Mouse (Mus musculus) G1E (cell line): ENCODE results near the gene Ranbp10. TPM values are rescaled to one million over a fixed set of nuclear protein-coding genes. Genes with fewer than 3 reads are reported as not detected.

Experiments used
- ATAC-seq: 2 replicates; pipeline ENCODE4 v1.8.0; 2016; ENCODE audit warnings: mild to moderate bottlenecking; ENCODE audit not compliant: insufficient number of reproducible peaks, poor library complexity, low FRiP score, severe bottlenecking; ENCODE audit errors: extremely low read depth
- DNase-seq: peaks from one replicate; pipeline ENCODE4 v3.0.0; 2012; ENCODE audit warnings: low spot score
- H3K27me3 ChIP-seq: 2 replicates; pipeline ENCODE4 v1.6.1; 2012; ENCODE audit warnings: mild to moderate bottlenecking, low read length, inconsistent platforms; ENCODE audit not compliant: insufficient read depth
- H3K36me3 ChIP-seq: replicated peaks from 2 replicates; pipeline ENCODE3; 2012; ENCODE audit warnings: mild to moderate bottlenecking, inconsistent platforms
- H3K4me1 ChIP-seq: 2 replicates; pipeline ENCODE4 v1.6.1; 2012; ENCODE audit warnings: low read depth, low read length, inconsistent platforms, mixed read lengths; ENCODE audit not compliant: insufficient read depth
- H3K4me3 ChIP-seq: 2 replicates; pipeline ENCODE4 v1.5.1; 2012; ENCODE audit warnings: low read depth, mild to moderate bottlenecking, inconsistent platforms, low read length, moderate library complexity, mixed read lengths
- H3K9me3 ChIP-seq: replicated peaks from 2 replicates; pipeline ENCODE4 v1.6.1; 2012; ENCODE audit warnings: inconsistent platforms
- CTCF ChIP-seq: IDR thresholded peaks from 2 replicates; pipeline ENCODE4 v1.5.1; 2012; ENCODE audit warnings: low read depth, low read length, inconsistent platforms, mixed read lengths
- GATA1 ChIP-seq: IDR thresholded peaks from 2 replicates; pipeline ENCODE4 v1.6.1; 2012; ENCODE audit warnings: borderline replicate concordance, low read length, inconsistent platforms, mixed read lengths
- GATA2 ChIP-seq: IDR thresholded peaks from 2 replicates; pipeline ENCODE4 v1.6.1; 2012; ENCODE audit warnings: low read depth, low read length, inconsistent platforms, borderline replicate concordance
- POLR2AphosphoS5 ChIP-seq: IDR thresholded peaks from 2 replicates; pipeline ENCODE4 v1.6.1; 2012; ENCODE audit warnings: low read depth, low read length, inconsistent platforms; ENCODE audit not compliant: insufficient replicate concordance
- TAL1 ChIP-seq: conservative IDR thresholded peaks from 2 replicates; pipeline ENCODE4 v1.6.1; 2012; ENCODE audit warnings: low read depth, low read length, inconsistent platforms, mixed read lengths
- polyA plus RNA-seq: library from polyadenylated mRNA; stranded (reverse); fragments of >175 nt; gene quantifications from 2 replicates; pipeline ENCODE4 v1.2.3, GENCODE M21; 2012
- total RNA-seq, 2 experiments: library from RNA; stranded (forward) in 1 of 2; stranded (reverse) in 1 of 2; fragments of 200-1000 nt in 1 of 2; fragments of >200 nt in 1 of 2; fragmentation: Nextera tagmentation in 1 of 2; gene quantifications; 2 replicates each; pipeline ENCODE4 v1.2.3; 2014 to 2017

The Ranbp10 gene
- total and polyA plus RNA-seq, 3 experiments: 14.3 to 114 (median 29.3) TPM

DNA sequence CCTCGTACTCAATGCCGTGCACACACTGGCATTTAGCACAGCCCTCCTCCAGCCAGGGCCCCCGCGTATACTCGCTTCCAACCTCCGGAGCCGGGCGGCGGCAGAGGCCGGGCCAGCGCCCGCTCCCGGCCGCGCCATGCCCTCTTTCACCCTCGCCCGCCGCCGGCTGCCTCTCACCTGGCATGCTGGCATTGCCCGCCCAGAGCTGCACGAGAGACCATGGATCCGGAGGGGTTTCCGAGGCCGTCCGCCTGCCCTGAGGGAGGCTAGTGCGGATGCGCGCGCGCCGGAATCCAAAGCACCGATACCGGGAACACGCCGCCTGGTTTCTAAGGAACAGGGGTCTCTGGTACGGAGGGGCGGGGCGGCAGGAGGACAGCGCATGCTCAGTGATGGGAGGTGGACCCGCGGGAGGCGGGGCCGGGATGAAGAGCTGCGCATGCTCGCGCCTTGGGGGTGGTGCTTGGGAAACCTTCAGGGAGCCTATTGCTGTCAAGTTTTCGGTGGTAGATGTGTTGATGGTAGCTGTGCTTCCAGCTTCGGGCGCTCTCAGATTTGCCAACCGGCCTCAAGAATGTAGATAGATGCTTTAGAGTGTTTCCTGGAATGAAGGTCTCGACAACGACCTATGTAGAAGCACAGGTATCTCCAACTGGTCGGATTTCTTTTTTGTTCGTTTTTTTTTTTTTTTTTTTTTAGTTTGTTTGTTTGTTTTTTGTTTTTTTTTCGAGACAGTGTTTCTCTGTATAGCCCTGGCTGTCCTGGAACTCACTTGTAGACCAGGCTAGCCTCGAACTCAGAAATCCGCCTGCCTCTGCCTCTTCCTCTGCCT is 68.7 kb downstream of the Ranbp10 start, which contains the start of gene Gfod2:
Gene Gfod2, minus strand, starts transcription at position 388 of the 832 bp plus-strand sequence.
- DNase-seq (peak; percentile 97), ATAC-seq (peak; percentile 88)
- peaks cover 17% of the 10 kb centered on the region for H3K4me1 ChIP-seq
- TF ChIP-seq CTCF (no peak), GATA2 (no peak), GATA1 (no peak), POLR2AphosphoS5 (no peak), TAL1 (no peak)
- peak within 1 kb of the TSS; percentile 83 for H3K4me3 ChIP-seq
- no peaks in the 10 kb centered on the region for H3K36me3 ChIP-seq
- peaks cover 4% of the 10 kb centered on the region; the same call in 1 of the 2 replicates for H3K27me3 ChIP-seq
- H3K9me3 ChIP-seq: no peaks in the 10 kb centered on the region

DNA sequence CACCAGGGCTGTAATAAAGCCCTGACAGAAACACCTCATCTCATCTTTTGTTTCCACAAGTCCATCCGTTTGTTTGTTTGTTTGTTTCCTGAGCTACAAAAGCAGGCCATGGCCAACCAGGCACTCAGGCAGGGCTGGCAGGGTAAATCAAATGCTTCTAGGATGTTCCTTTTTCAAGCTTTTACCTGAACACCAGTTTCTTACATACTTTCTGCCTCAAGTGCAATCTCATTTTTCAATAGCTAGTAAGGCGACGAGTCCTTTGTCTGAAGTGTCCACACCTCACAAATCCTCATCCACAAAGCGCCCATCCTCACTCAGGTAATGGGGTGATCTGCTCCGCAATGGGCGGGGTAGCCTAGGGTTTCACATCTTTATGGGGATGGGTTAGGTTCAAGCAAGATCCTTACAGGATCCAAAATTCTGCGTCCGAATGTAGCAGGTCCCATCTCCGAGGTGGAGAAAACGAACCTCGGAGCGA is 69.3 kb downstream of the Ranbp10 start:
- TF ChIP-seq GATA1 (no peak), TAL1 (no peak), POLR2AphosphoS5 (no peak), GATA2 (no peak), CTCF (no peak)
- ATAC-seq: no peak
- Histone ChIP-seq H3K36me3 (no peaks in the 10 kb centered on the region), H3K4me1 (peaks cover 21% of the 10 kb centered on the region), H3K9me3 (no peaks in the 10 kb centered on the region), H3K27me3 (peaks cover 4% of the 10 kb centered on the region; the same call in 1 of the 2 replicates), H3K4me3 (peak overlapping the region; percentile 83)
- peak; percentile 13 for DNase-seq

DNA sequence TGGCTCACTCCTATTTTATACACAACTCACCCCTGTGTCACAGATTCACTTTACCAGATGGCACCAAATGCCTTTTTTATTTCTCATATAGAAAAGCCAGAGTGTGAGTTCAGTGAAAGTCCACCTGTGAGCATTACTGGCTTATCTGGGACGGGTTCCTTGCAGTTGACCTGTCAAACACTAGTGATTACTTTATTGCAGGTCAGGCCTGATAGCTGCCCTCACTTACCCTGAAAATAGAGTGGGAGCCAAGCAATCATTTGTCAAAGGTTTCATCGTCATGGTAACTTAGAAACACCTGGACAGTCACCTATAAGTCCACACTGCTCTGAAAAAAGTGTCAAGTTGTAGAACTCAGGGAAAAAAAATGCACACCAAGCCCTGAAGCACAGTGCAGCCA is 72.5 kb downstream of the Ranbp10 start:
- H3K4me1 ChIP-seq: peaks cover 27% of the 10 kb centered on the region
- H3K36me3 ChIP-seq: peaks cover 3% of the 10 kb centered on the region
- H3K27me3 ChIP-seq: no peaks in the 10 kb centered on the region
- no peak overlapping the region for H3K4me3 ChIP-seq
- no peak for ATAC-seq
- TF ChIP-seq GATA2 (no peak), POLR2AphosphoS5 (no peak), TAL1 (no peak), CTCF (no peak), GATA1 (no peak)
- no peak for DNase-seq
- H3K9me3 ChIP-seq: no peaks in the 10 kb centered on the region

DNA sequence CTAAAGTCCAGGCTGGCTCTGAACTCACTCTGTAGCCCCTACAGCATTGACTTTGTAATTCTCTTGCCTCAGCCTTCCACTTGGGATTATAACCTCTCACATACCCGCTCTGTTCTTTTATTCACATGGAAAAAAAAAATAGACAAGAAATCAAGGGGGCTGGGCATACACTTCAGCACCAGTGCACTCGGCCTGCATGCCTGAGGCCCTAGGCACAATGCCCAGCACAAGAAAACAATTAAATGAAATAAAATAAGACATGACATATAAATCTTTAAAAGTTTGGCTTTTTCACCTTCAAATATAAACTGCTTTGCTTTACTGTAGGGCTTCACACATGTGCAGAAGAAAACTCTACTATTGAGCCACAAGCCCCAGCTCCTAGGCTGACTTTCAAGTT is 73.2 kb downstream of the Ranbp10 start:
- Histone ChIP-seq H3K9me3 (no peaks in the 10 kb centered on the region), H3K4me3 (no peak overlapping the region), H3K36me3 (peaks cover 3% of the 10 kb centered on the region), H3K27me3 (no peaks in the 10 kb centered on the region), H3K4me1 (peaks cover 20% of the 10 kb centered on the region)
- ATAC-seq: no peak
- TF ChIP-seq GATA1 (no peak), TAL1 (no peak), CTCF (no peak), GATA2 (no peak), POLR2AphosphoS5 (no peak)
- no peak for DNase-seq

- Histone ChIP-seq H3K27me3 (no peaks in the 10 kb centered on the region), H3K4me3 (no peak overlapping the region), H3K4me1 (peaks cover 16% of the 10 kb centered on the region), H3K9me3 (no peaks in the 10 kb centered on the region), H3K36me3 (peaks cover 5% of the 10 kb centered on the region)
- no peak for ATAC-seq
- TF ChIP-seq CTCF (no peak), TAL1 (no peak), POLR2AphosphoS5 (no peak), GATA1 (no peak), GATA2 (no peak)
- no peak for DNase-seq
Observed at GRCm38 (mm10) chr8:105750606-105751005, 76.5 kb downstream of the Ranbp10 start.

DNA sequence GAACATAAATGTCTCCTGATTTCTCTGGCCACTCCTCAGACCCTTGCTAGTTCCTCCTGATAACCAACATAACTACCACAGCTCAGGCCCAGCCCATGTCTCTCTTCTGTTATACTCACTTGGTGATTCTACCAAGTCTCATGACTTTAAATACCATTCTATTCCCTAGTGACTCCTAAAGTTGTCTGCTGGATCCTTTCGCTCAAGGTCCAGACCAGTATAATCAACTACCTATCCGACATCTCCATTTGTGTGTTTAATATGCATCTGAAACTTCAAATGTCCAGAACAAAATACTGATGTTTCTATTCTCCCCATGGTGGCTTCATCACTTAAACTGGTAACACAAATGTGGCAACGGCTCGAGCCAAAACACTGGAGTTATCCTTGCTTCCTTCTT is 83.8 kb downstream of the Ranbp10 start:
- ATAC-seq: no peak

DNA sequence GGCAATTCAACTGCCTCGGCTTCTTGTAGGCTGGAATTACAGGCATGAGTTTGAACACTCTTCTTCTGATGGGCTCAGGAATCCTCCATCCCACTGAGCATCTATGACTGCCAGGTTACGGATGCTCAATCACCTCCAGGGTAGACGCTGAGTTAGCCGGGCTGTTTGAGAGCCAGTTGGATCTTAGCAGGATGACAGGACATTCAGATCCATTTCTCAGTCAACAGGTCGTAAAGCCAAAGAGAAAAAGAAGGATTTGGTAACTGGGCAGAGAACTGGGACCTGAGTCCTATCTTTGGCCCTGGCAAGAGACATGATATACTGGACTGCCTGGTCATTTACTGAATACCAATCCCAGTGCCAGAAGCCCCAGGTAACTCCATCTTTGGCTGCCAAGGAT is 87.9 kb downstream of the Ranbp10 start:
- 0 out of 2 replicates have a peak, but pooled peaks cover 7% of the 10 kb centered on the region for H3K27me3 ChIP-seq
- no peaks in the 10 kb centered on the region for H3K36me3 ChIP-seq
- H3K4me1 ChIP-seq: no peaks in the 10 kb centered on the region
- TF ChIP-seq TAL1: no peak
- no peak for TF ChIP-seq GATA2
- TF ChIP-seq CTCF: no peak
- no peak for TF ChIP-seq GATA1
- no peak for TF ChIP-seq POLR2AphosphoS5
- DNase-seq: no peak
- H3K9me3 ChIP-seq: no peaks in the 10 kb centered on the region
- H3K4me3 ChIP-seq: no peak overlapping the region
- ATAC-seq: no peak

More for the DNA sequence above, 83.8 kb downstream of the Ranbp10 start:
- DNase-seq: no peak
- Histone ChIP-seq H3K4me1 (peaks cover 7% of the 10 kb centered on the region), H3K4me3 (no peak overlapping the region), H3K9me3 (no peaks in the 10 kb centered on the region), H3K27me3 (no peaks in the 10 kb centered on the region), H3K36me3 (peaks cover 2% of the 10 kb centered on the region)
- TF ChIP-seq GATA1 (no peak), CTCF (no peak), GATA2 (no peak), POLR2AphosphoS5 (no peak), TAL1 (no peak)
